Mouse (Mus musculus) olfactory bulb, adult 2 months (tissue): ENCODE data around the gene H13.

ENCODE experiments used
- CTCF ChIP-seq: fragments of 200-500 bp; IDR thresholded peaks from 2 replicates; pipeline ENCODE4 v1.5.1; 2012; ENCODE audit warnings: low read depth, mild to moderate bottlenecking, low read length, moderate library complexity; ENCODE audit not compliant: insufficient read depth
- POLR2A ChIP-seq: fragments of 200-500 bp; IDR thresholded peaks from 2 replicates; pipeline ENCODE4 v1.6.1; 2012; ENCODE audit warnings: mild to moderate bottlenecking, low read depth, low read length, moderate library complexity; ENCODE audit not compliant: insufficient read depth

- TF ChIP-seq CTCF: no peak
- TF ChIP-seq POLR2A: no peak
Observed at GRCm38 (mm10) chr2:152652901-152653620, 16.2 kb upstream of the H13 start.
